Mouse (Mus musculus): Measurements from ENCODE around the gene Eci1. TPM values are rescaled to one million over a fixed set of nuclear protein-coding genes. Genes with fewer than 3 reads are reported as not detected.

Gene Eci1
- 70.0 and 78.3 TPM in 2 replicates for polyA plus RNA-seq (2012; rRNA removed)

DNA sequence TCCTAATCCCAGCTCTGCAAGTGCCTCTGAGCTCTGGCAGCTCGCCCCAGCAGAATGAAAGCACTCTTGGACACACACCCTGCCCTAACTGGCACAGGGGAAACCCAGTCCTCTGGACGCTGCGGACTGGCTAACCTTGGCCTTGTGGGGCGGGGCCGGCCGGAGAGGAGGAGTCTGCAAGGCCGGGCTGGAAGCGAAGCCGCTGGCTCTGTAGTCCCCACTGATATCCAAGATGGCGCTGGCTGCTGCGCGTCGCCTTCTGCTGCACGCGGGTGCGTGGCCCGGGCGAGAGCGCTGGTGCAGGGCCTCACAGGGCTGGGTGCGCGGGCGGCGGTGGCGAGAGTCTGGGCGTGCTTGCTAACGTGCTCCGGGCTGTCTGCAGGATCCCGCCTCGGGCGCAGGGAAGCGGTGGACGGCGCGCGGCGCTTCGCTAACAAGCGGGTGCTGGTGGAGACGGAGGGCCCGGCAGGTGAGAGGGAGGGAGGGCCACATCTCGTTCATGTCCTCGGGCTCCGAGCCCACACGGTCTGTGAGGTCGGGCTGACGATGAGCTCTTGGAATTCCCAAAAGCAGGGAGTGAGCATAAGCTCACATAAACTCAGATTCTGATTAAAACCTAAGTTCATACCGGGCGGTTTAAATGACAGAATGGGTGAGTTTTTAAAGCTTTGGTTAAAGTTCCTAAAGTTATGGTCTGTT, at the start of gene Eci1:
Gene Eci1 (plus strand): TSS at position 171 of the 699 bp plus-strand sequence.
- TF ChIP-seq CTCF (IDR thresholded peaks at IDR 0.05; ENCODE audit: insufficient read depth, low read length) = no peak
- TF ChIP-seq POLR2A (IDR thresholded peaks at IDR 0.05; ENCODE audit: borderline replicate concordance, extremely low read depth, low read depth, low read length) = peak; percentile 85
- peak; percentile 93 for DNase-seq
- H3K4me1 ChIP-seq (ENCODE audit: control insufficient read depth, insufficient read depth, low read length) = peaks cover 5% of the 10 kb centered on the region
- peak within 1 kb of the TSS; percentile 90 for H3K4me3 ChIP-seq (replicated peaks; ENCODE audit: extremely low read depth, low read depth, low read length)
- under 1% methylated on average over 48 of the region's 48 CpGs for WGBS

DNA sequence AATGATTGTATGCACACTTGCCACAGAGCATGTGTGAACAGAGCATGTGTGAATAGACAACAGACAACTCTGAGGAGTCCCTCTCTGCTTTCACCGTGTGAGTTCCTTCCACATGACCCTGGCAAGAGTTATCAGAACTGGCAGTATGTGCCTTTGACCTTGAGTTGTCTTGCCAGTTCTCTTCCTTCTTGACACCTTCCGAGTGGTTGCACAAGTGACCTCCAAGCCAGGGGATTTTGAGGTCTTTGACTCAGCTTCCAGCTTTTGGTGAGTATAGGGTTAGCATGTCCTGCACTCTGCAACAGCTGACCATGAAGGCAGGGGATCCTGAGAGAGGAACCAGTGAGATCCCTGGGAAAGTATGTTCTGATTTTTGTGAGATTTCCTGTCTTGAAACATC, 47.9 kb upstream of the Eci1 start:
- Histone ChIP-seq H3K4me1 (ENCODE audit: control insufficient read depth, insufficient read depth, low read length) (peaks cover 9% of the 10 kb centered on the region), H3K4me3 (replicated peaks; ENCODE audit: extremely low read depth, low read depth, low read length) (no peak overlapping the region)
- WGBS = 65% methylated on average over 2 of the region's 2 CpGs
- DNase-seq = no peak
- TF ChIP-seq CTCF (IDR thresholded peaks at IDR 0.05; ENCODE audit: insufficient read depth, low read length) = no peak
- TF ChIP-seq POLR2A (IDR thresholded peaks at IDR 0.05; ENCODE audit: borderline replicate concordance, extremely low read depth, low read depth, low read length) = no peak

- Histone ChIP-seq H3K4me3 (replicated peaks; ENCODE audit: extremely low read depth, low read depth, low read length) (no peak overlapping the region), H3K4me1 (ENCODE audit: control insufficient read depth, insufficient read depth, low read length) (no peaks in the 10 kb centered on the region)
- 67% methylated on average over 8 of the region's 8 CpGs for WGBS
- peak; percentile 57 for DNase-seq
- TF ChIP-seq POLR2A (IDR thresholded peaks at IDR 0.05; ENCODE audit: borderline replicate concordance, extremely low read depth, low read depth, low read length) (no peak), CTCF (IDR thresholded peaks at IDR 0.05; ENCODE audit: insufficient read depth, low read length) (no peak)
Observed at GRCm38 (mm10) chr17:24383789-24384188, 42.7 kb upstream of the Eci1 start.

DNA sequence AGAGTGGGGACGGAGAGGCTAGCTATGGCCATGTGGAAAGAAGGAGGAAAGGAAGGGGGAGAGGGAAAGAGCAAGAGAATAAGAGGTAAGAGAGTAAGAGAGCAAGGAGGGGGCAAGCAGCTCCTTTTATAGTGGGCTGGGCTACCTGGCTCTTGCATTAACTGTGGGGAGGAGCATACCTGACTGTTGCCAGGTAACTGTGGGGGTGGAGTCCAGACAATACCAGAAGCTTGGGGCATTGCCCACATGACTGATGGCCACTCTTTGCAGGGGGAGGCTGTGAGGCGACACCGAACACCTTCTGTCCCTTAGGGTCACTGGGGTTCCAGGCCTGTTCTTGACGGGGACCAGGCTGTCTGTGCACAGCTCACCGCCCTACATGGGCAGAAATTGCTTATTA, 37.7 kb upstream of the Eci1 start:
- DNase-seq = no peak
- Histone ChIP-seq H3K4me1 (ENCODE audit: control insufficient read depth, insufficient read depth, low read length) (no peaks in the 10 kb centered on the region), H3K4me3 (replicated peaks; ENCODE audit: extremely low read depth, low read depth, low read length) (no peak overlapping the region)
- no peak for TF ChIP-seq CTCF (IDR thresholded peaks at IDR 0.05; ENCODE audit: insufficient read depth, low read length)
- no peak for TF ChIP-seq POLR2A (IDR thresholded peaks at IDR 0.05; ENCODE audit: borderline replicate concordance, extremely low read depth, low read depth, low read length)
- WGBS = 85% methylated on average over 5 of the region's 5 CpGs

- TF ChIP-seq CTCF (IDR thresholded peaks at IDR 0.05; ENCODE audit: insufficient read depth, low read length) (peak; percentile 78), POLR2A (IDR thresholded peaks at IDR 0.05; ENCODE audit: borderline replicate concordance, extremely low read depth, low read depth, low read length) (no peak)
- no peak for DNase-seq
- WGBS = 14% methylated on average over 2 of the region's 2 CpGs
- Histone ChIP-seq H3K4me3 (replicated peaks; ENCODE audit: extremely low read depth, low read depth, low read length) (no peak overlapping the region), H3K4me1 (ENCODE audit: control insufficient read depth, insufficient read depth, low read length) (no peaks in the 10 kb centered on the region)
Observed at GRCm38 (mm10) chr17:24389865-24390264, 36.6 kb upstream of the Eci1 start.

DNA sequence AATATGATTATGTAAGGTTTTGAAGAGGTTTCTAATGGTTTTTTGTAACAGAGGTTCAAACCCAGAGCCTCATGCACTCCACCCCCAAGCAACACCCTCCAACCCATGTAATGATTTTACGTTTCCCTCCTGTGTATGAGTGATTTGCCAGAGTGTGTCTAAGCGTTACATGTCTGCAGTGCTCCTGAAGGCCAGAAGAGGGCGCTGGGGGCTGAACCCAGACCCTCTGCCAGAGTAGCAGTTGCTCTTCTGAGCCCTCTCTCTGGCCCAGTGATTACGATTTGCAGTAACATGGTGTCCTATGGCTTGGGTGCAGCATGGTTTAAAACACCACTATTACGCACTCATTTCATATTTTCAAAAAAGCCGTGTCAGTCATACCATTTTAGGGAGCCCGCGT, 35.3 kb upstream of the Eci1 start:
- 69% methylated on average over 8 of the region's 8 CpGs for whole genome bisulfite sequencing
- no peak overlapping the region for H3K4me3 ChIP-seq (replicated peaks; ENCODE audit: extremely low read depth, low read depth, low read length)
- DNase-seq = no peak
- TF ChIP-seq POLR2A (IDR thresholded peaks at IDR 0.05; ENCODE audit: borderline replicate concordance, extremely low read depth, low read depth, low read length) (no peak), CTCF (IDR thresholded peaks at IDR 0.05; ENCODE audit: insufficient read depth, low read length) (peak; percentile 59)
- H3K4me1 ChIP-seq (ENCODE audit: control insufficient read depth, insufficient read depth, low read length) = no peaks in the 10 kb centered on the region

DNA sequence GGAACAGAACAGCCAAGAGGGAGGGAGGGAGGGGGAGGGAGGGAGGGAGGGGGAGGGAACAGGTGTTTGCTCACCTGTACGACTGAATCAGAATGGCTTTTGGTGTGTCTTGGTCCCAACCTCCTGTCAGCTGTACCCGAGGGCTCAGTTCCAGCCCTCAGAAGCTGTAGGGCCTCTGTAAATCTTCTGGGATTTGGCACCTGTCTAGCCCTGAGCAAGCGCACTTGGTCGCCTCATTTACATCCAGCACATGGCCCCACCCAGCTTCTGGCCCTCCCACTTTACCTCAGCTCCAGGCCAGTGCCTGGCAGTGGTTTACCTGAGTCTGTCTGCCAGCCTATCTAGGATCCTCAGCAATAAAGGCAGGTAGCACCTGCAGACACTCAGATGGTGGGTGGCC, 32.9 kb upstream of the Eci1 start:
- H3K4me3 ChIP-seq (replicated peaks; ENCODE audit: extremely low read depth, low read depth, low read length) = no peak overlapping the region
- 48% methylated on average over 4 of the region's 4 CpGs for WGBS
- H3K4me1 ChIP-seq (ENCODE audit: control insufficient read depth, insufficient read depth, low read length) = no peaks in the 10 kb centered on the region
- DNase-seq = no peak
- TF ChIP-seq POLR2A (IDR thresholded peaks at IDR 0.05; ENCODE audit: borderline replicate concordance, extremely low read depth, low read depth, low read length) (no peak), CTCF (IDR thresholded peaks at IDR 0.05; ENCODE audit: insufficient read depth, low read length) (no peak)

- no peak overlapping the region for H3K4me3 ChIP-seq (replicated peaks; ENCODE audit: extremely low read depth, low read depth, low read length)
- DNase-seq = no peak
- WGBS = 76% methylated on average over 7 of the region's 7 CpGs
- no peak for TF ChIP-seq CTCF (IDR thresholded peaks at IDR 0.05; ENCODE audit: insufficient read depth, low read length)
- TF ChIP-seq POLR2A (IDR thresholded peaks at IDR 0.05; ENCODE audit: borderline replicate concordance, extremely low read depth, low read depth, low read length) = no peak
- H3K4me1 ChIP-seq (ENCODE audit: control insufficient read depth, insufficient read depth, low read length) = no peaks in the 10 kb centered on the region
Observed at GRCm38 (mm10) chr17:24394456-24394855, 32.0 kb upstream of the Eci1 start.

DNA sequence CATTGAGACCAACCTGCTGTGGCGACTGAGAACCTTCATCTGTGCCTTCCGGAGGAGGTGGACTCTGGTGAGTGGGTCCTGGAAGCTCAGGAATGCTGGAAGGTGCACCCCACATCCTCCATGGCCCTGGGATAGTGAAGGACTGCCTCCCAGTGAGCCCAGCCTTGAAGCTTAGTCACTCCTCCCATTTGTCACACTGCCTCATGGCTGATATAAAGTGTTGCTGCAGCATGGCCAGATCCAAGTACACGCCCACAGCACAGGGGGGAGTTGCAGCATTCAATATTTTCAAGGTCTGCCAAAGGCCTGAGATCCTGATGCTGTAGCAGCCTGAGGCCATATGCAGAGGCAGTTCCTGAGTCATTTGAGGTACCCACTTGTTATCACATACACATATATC, 24.1 kb upstream of the Eci1 start:
- TF ChIP-seq CTCF (IDR thresholded peaks at IDR 0.05; ENCODE audit: insufficient read depth, low read length) (no peak), POLR2A (IDR thresholded peaks at IDR 0.05; ENCODE audit: borderline replicate concordance, extremely low read depth, low read depth, low read length) (no peak)
- no peak for DNase-seq
- Histone ChIP-seq H3K4me1 (ENCODE audit: control insufficient read depth, insufficient read depth, low read length) (no peaks in the 10 kb centered on the region), H3K4me3 (replicated peaks; ENCODE audit: extremely low read depth, low read depth, low read length) (no peak overlapping the region)
- 69% methylated on average over 3 of the region's 3 CpGs for WGBS

GRCm38 (mm10) chr17:24407116-24407803, 19.2 kb upstream of the Eci1 start:
- no peak for DNase-seq
- WGBS = 85% methylated on average over 12 of the region's 12 CpGs
- H3K4me1 ChIP-seq (ENCODE audit: control insufficient read depth, insufficient read depth, low read length) = no peaks in the 10 kb centered on the region
- no peak overlapping the region for H3K4me3 ChIP-seq (replicated peaks; ENCODE audit: extremely low read depth, low read depth, low read length)
- TF ChIP-seq CTCF (IDR thresholded peaks at IDR 0.05; ENCODE audit: insufficient read depth, low read length) (no peak), POLR2A (IDR thresholded peaks at IDR 0.05; ENCODE audit: borderline replicate concordance, extremely low read depth, low read depth, low read length) (no peak)
